Mouse (Mus musculus): ENCODE results near the gene Aph1c. TPM values are rescaled to one million over a fixed set of nuclear protein-coding genes. Genes with fewer than 3 reads are reported as not detected.
"Not testable (repeated sequence)": the region's sequence is repeated elsewhere in the genome, so short reads cannot be mapped to it uniquely, and the experiment has no call there.

Gene Aph1c
- polyA plus RNA-seq, 1 experiment from 2014 or later = 3.2 TPM

GRCm38 (mm10) chr9:66874297-66874696 lies 39.8 kb upstream of the Aph1c start:
- no peak for DNase-seq (ENCODE audit: low spot score)
- Histone ChIP-seq H3K9ac (ENCODE audit: low read length) (no peak overlapping the region), H3K4me3 (ENCODE audit: low read depth, low read length) (no peak overlapping the region), H3K4me2 (ENCODE audit: low read depth, severe bottlenecking) (no peak overlapping the region), H3K4me1 (ENCODE audit: control insufficient read depth, insufficient read depth, low read length) (no peaks in the 10 kb centered on the region), H3K36me3 (ENCODE audit: control insufficient read depth, insufficient read depth, low read length) (no peaks in the 10 kb centered on the region), H3K9me3 (ENCODE audit: control insufficient read depth, low read length) (no peaks in the 10 kb centered on the region), H3K27me3 (ENCODE audit: control insufficient read depth, insufficient read depth, low read length) (no peaks in the 10 kb centered on the region), H3K27ac (replicated peaks; ENCODE audit: low read depth, low read length) (no peak overlapping the region)
- WGBS = 97% methylated on average over 5 of the region's 5 CpGs
- no peak for ATAC-seq (ENCODE audit: insufficient number of reproducible peaks, low FRiP score, low TSS enrichment, low read depth)

- Histone ChIP-seq H3K9ac (ENCODE audit: low read length) (no peak overlapping the region), H3K36me3 (ENCODE audit: control insufficient read depth, insufficient read depth, low read length) (no peaks in the 10 kb centered on the region), H3K9me3 (ENCODE audit: control insufficient read depth, low read length) (no peaks in the 10 kb centered on the region), H3K27me3 (ENCODE audit: control insufficient read depth, insufficient read depth, low read length) (no peaks in the 10 kb centered on the region), H3K27ac (replicated peaks; ENCODE audit: low read depth, low read length) (no peak overlapping the region), H3K4me1 (ENCODE audit: control insufficient read depth, insufficient read depth, low read length) (no peaks in the 10 kb centered on the region), H3K4me3 (ENCODE audit: low read depth, low read length) (no peak overlapping the region), H3K4me2 (ENCODE audit: low read depth, severe bottlenecking) (no peak overlapping the region)
- ATAC-seq (ENCODE audit: insufficient number of reproducible peaks, low FRiP score, low TSS enrichment, low read depth) = no peak
- no peak for DNase-seq (ENCODE audit: low spot score)
These were observed 39.0 kb upstream of the Aph1c start for GRCm38 (mm10) chr9:66873531-66873930.

GRCm38 (mm10) chr9:66873009-66873408 lies 38.5 kb upstream of the Aph1c start:
- H3K9ac ChIP-seq (ENCODE audit: low read length); DNase-seq (ENCODE audit: low spot score); ATAC-seq (ENCODE audit: insufficient number of reproducible peaks, low FRiP score, low TSS enrichment, low read depth); H3K4me3 ChIP-seq (ENCODE audit: low read depth, low read length); H3K4me1 ChIP-seq (ENCODE audit: control insufficient read depth, insufficient read depth, low read length); H3K4me2 ChIP-seq (ENCODE audit: low read depth, severe bottlenecking); H3K27me3 ChIP-seq (ENCODE audit: control insufficient read depth, insufficient read depth, low read length); H3K27ac ChIP-seq (replicated peaks; ENCODE audit: low read depth, low read length); H3K36me3 ChIP-seq (ENCODE audit: control insufficient read depth, insufficient read depth, low read length); H3K9me3 ChIP-seq (ENCODE audit: control insufficient read depth, low read length): not testable (repeated sequence)
- WGBS = 89% methylated on average over 2 of the region's 2 CpGs

- H3K4me2 ChIP-seq (ENCODE audit: low read depth, severe bottlenecking) = no peak overlapping the region
- no peaks in the 10 kb centered on the region for H3K36me3 ChIP-seq (ENCODE audit: control insufficient read depth, insufficient read depth, low read length)
- H3K4me1 ChIP-seq (ENCODE audit: control insufficient read depth, insufficient read depth, low read length) = no peaks in the 10 kb centered on the region
- H3K9me3 ChIP-seq (ENCODE audit: control insufficient read depth, low read length) = no peaks in the 10 kb centered on the region
- H3K27ac ChIP-seq (replicated peaks; ENCODE audit: low read depth, low read length) = no peak overlapping the region
- H3K9ac ChIP-seq (ENCODE audit: low read length) = no peak overlapping the region
- 88% methylated on average over 10 of the region's 10 CpGs for WGBS
- ATAC-seq (ENCODE audit: insufficient number of reproducible peaks, low FRiP score, low TSS enrichment, low read depth) (no peak), DNase-seq (ENCODE audit: low spot score) (no peak)
- H3K4me3 ChIP-seq (ENCODE audit: low read depth, low read length) = no peak overlapping the region
- H3K27me3 ChIP-seq (ENCODE audit: control insufficient read depth, insufficient read depth, low read length) = no peaks in the 10 kb centered on the region
These were observed 37.6 kb upstream of the Aph1c start for GRCm38 (mm10) chr9:66872015-66872727.

- DNase-seq (ENCODE audit: low spot score) (no peak), ATAC-seq (ENCODE audit: insufficient number of reproducible peaks, low FRiP score, low TSS enrichment, low read depth) (no peak)
- no peaks in the 10 kb centered on the region for H3K27me3 ChIP-seq (ENCODE audit: control insufficient read depth, insufficient read depth, low read length)
- no peak overlapping the region for H3K27ac ChIP-seq (replicated peaks; ENCODE audit: low read depth, low read length)
- H3K36me3 ChIP-seq (ENCODE audit: control insufficient read depth, insufficient read depth, low read length) = no peaks in the 10 kb centered on the region
- no peaks in the 10 kb centered on the region for H3K9me3 ChIP-seq (ENCODE audit: control insufficient read depth, low read length)
- H3K4me3 ChIP-seq (ENCODE audit: low read depth, low read length) = no peak overlapping the region
- no peak overlapping the region for H3K4me2 ChIP-seq (ENCODE audit: low read depth, severe bottlenecking)
- H3K4me1 ChIP-seq (ENCODE audit: control insufficient read depth, insufficient read depth, low read length) = no peaks in the 10 kb centered on the region
- WGBS = 69% methylated on average over 3 of the region's 3 CpGs
- no peak overlapping the region for H3K9ac ChIP-seq (ENCODE audit: low read length)
These were observed 30.2 kb upstream of the Aph1c start for GRCm38 (mm10) chr9:66864708-66865107.

GRCm38 (mm10) chr9:66863456-66863855 lies 28.9 kb upstream of the Aph1c start:
- DNase-seq (ENCODE audit: low spot score) (no peak), ATAC-seq (ENCODE audit: insufficient number of reproducible peaks, low FRiP score, low TSS enrichment, low read depth) (no peak)
- H3K4me3 ChIP-seq (ENCODE audit: low read depth, low read length) = no peak overlapping the region
- no peaks in the 10 kb centered on the region for H3K27me3 ChIP-seq (ENCODE audit: control insufficient read depth, insufficient read depth, low read length)
- no peak overlapping the region for H3K27ac ChIP-seq (replicated peaks; ENCODE audit: low read depth, low read length)
- H3K9me3 ChIP-seq (ENCODE audit: control insufficient read depth, low read length) = no peaks in the 10 kb centered on the region
- no peaks in the 10 kb centered on the region for H3K36me3 ChIP-seq (ENCODE audit: control insufficient read depth, insufficient read depth, low read length)
- no peak overlapping the region for H3K9ac ChIP-seq (ENCODE audit: low read length)
- 80% methylated on average over 3 of the region's 3 CpGs for WGBS
- no peak overlapping the region for H3K4me2 ChIP-seq (ENCODE audit: low read depth, severe bottlenecking)
- no peaks in the 10 kb centered on the region for H3K4me1 ChIP-seq (ENCODE audit: control insufficient read depth, insufficient read depth, low read length)

GRCm38 (mm10) chr9:66862202-66862601 lies 27.7 kb upstream of the Aph1c start:
- Histone ChIP-seq H3K4me1 (ENCODE audit: control insufficient read depth, insufficient read depth, low read length) (no peaks in the 10 kb centered on the region), H3K4me2 (ENCODE audit: low read depth, severe bottlenecking) (no peak overlapping the region), H3K9ac (ENCODE audit: low read length) (no peak overlapping the region), H3K27ac (replicated peaks; ENCODE audit: low read depth, low read length) (no peak overlapping the region), H3K27me3 (ENCODE audit: control insufficient read depth, insufficient read depth, low read length) (no peaks in the 10 kb centered on the region), H3K4me3 (ENCODE audit: low read depth, low read length) (no peak overlapping the region), H3K9me3 (ENCODE audit: control insufficient read depth, low read length) (no peaks in the 10 kb centered on the region), H3K36me3 (ENCODE audit: control insufficient read depth, insufficient read depth, low read length) (no peaks in the 10 kb centered on the region)
- no peak for DNase-seq (ENCODE audit: low spot score)
- no peak for ATAC-seq (ENCODE audit: insufficient number of reproducible peaks, low FRiP score, low TSS enrichment, low read depth)
- 88% methylated on average over 4 of the region's 4 CpGs for WGBS

GRCm38 (mm10) chr9:66861104-66861767 lies 26.7 kb upstream of the Aph1c start:
- ATAC-seq (ENCODE audit: insufficient number of reproducible peaks, low FRiP score, low TSS enrichment, low read depth) (no peak), DNase-seq (ENCODE audit: low spot score) (no peak)
- Histone ChIP-seq H3K36me3 (ENCODE audit: control insufficient read depth, insufficient read depth, low read length) (no peaks in the 10 kb centered on the region), H3K9me3 (ENCODE audit: control insufficient read depth, low read length) (no peaks in the 10 kb centered on the region), H3K4me1 (ENCODE audit: control insufficient read depth, insufficient read depth, low read length) (no peaks in the 10 kb centered on the region), H3K4me2 (ENCODE audit: low read depth, severe bottlenecking) (no peak overlapping the region), H3K9ac (ENCODE audit: low read length) (no peak overlapping the region), H3K27me3 (ENCODE audit: control insufficient read depth, insufficient read depth, low read length) (no peaks in the 10 kb centered on the region), H3K27ac (replicated peaks; ENCODE audit: low read depth, low read length) (no peak overlapping the region), H3K4me3 (ENCODE audit: low read depth, low read length) (no peak overlapping the region)
- 82% methylated on average over 5 of the region's 5 CpGs for whole genome bisulfite sequencing
